Mouse (Mus musculus) MEL (cell line): ENCODE results near the gene Bub1. TPM values are rescaled to one million over a fixed set of nuclear protein-coding genes. Genes with fewer than 3 reads are reported as not detected.

Experiments used
- DNase-seq: peaks from one replicate; pipeline ENCODE4 v3.0.0; 2011; ENCODE audit warnings: low read depth, low spot score
- H3K27ac ChIP-seq: 2 replicates; pipeline ENCODE4 v1.5.1; 2012; ENCODE audit warnings: low read depth, mild to moderate bottlenecking, control low read depth, low read length, moderate library complexity; ENCODE audit not compliant: control insufficient read depth
- H3K27me3 ChIP-seq, 2 experiments: fragments of 150-350 bp in 1 of 2; sonication (generic) in 1 of 2; 2 replicates each; pipeline ENCODE4 v1.6.1; 2012; ENCODE audit warnings: low read length in 2 of 2, mild to moderate bottlenecking in 2 of 2, improper control_type of control experiment in 1 of 2, moderate library complexity in 1 of 2; ENCODE audit not compliant: insufficient read depth in 2 of 2, control insufficient read depth in 1 of 2
- H3K36me3 ChIP-seq, 2 experiments: 2 replicates each; pipeline ENCODE4 v1.6.1; 2012 to 2014; ENCODE audit warnings: low read length in 2 of 2, improper control_type of control experiment in 1 of 2, inconsistent platforms in 1 of 2, mild to moderate bottlenecking in 1 of 2; ENCODE audit not compliant: insufficient read depth in 2 of 2, control insufficient read depth in 1 of 2
- H3K4me1 ChIP-seq, 2 experiments: fragments of 150-350 bp in 1 of 2; sonication (generic) in 1 of 2; 2 replicates each; pipeline ENCODE4 v1.6.1; 2012; ENCODE audit warnings: low read length in 2 of 2, improper control_type of control experiment in 1 of 2, mild to moderate bottlenecking in 1 of 2; ENCODE audit not compliant: insufficient read depth in 2 of 2, control insufficient read depth in 1 of 2
- H3K4me3 ChIP-seq, 2 experiments: fragments of 150-350 bp in 1 of 2; sonication (generic) in 1 of 2; 2 replicates each; pipeline ENCODE4 v1.5.1; 2012; ENCODE audit warnings: low read depth in 2 of 2, low read length in 2 of 2, mild to moderate bottlenecking in 2 of 2, moderate library complexity in 2 of 2, control low read depth in 1 of 2, improper control_type of control experiment in 1 of 2; ENCODE audit not compliant: control insufficient read depth in 1 of 2, insufficient read depth in 1 of 2
- H3K79me2 ChIP-seq: 2 replicates; pipeline ENCODE4 v1.6.1; 2012; ENCODE audit warnings: mild to moderate bottlenecking, low read length, moderate library complexity; ENCODE audit not compliant: control insufficient read depth, poor library complexity, insufficient read depth
- H3K9ac ChIP-seq: 2 replicates; pipeline ENCODE4 v1.6.1; 2012; ENCODE audit warnings: low read depth, mild to moderate bottlenecking, control low read depth, low read length, moderate library complexity; ENCODE audit not compliant: control insufficient read depth, poor library complexity, severe bottlenecking
- H3K9me3 ChIP-seq: fragments of 150-350 bp; sonication (generic); replicated peaks from 2 replicates; pipeline ENCODE4 v1.6.1; 2012; ENCODE audit warnings: mild to moderate bottlenecking, low read length, improper control_type of control experiment, moderate library complexity; ENCODE audit not compliant: insufficient read depth
- GABPA ChIP-seq: IDR thresholded peaks from 2 replicates; pipeline ENCODE4 v1.6.1; 2012; ENCODE audit warnings: low read depth, mild to moderate bottlenecking, inconsistent platforms, low read length, improper control_type of control experiment, moderate library complexity
- NRF1 ChIP-seq: IDR thresholded peaks from 2 replicates; pipeline ENCODE4 v1.6.1; 2014; ENCODE audit warnings: low read depth, mild to moderate bottlenecking, inconsistent platforms, low read length, improper control_type of control experiment, moderate library complexity; ENCODE audit not compliant: poor library complexity, insufficient read depth, severe bottlenecking
- TBP ChIP-seq: IDR thresholded peaks from 2 replicates; pipeline ENCODE4 v1.8.0; 2011; ENCODE audit warnings: low read depth, low read length, improper control_type of control experiment
- polyA plus RNA-seq, 2 experiments: library from polyadenylated mRNA; stranded (reverse) in 1 of 2; unstranded in 1 of 2; fragments of >175 nt in 1 of 2; fragments of >200 nt in 1 of 2; gene quantifications; 2 replicates each; pipeline versions ENCODE4 v1.2.1 to v1.2.4; 2012; ENCODE audit warnings: low replicate concordance in 2 of 2, low read depth in 1 of 2; ENCODE audit not compliant: insufficient read length in 2 of 2, insufficient read depth in 1 of 2, missing spikeins in 1 of 2
- total RNA-seq: library from RNA; depleted of rRNA; stranded (reverse); fragments of 300-350 nt; gene quantifications from 2 replicates; pipeline ENCODE4 v1.2.3, GENCODE M21; 2012; rRNA removed

Bub1 gene
- total and polyA plus RNA-seq, 3 experiments = 34.6 to 618 (median 57.2) TPM

DNA sequence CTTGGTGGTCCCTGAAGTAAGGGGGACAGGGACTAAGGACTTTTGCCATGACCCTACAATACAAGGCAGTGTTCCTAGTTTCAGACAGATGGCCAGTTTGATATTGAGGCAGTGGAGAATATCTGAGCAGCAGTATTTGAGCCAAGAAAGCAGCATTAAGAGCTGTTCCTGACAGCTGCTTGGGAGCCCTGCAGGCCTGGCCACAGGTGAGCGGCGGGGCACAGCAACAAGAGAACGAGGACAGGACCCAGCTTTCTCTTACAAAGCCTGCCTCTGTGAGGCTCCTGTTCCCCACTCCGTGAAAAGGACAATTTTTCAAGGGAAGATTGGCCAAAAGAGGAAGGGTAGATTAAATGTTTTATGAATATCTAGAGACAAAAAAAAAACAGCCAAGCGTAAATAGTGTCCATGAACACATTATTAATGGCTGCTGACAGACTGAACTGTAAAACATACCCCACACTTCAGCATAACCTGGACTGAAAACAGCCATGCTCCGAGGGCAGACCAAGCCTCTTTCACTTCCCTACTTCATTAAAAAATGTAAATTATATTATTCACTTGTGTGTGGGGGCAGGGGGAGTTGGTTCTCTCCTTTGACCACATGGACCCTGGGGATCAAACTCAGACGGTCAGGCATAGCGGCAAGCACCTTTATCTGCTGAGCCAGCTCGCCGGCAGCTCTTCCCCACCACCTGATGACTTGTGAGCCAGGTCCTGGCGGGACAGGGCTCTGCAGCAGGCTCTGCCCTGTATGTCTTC is 79.6 kb downstream of the Bub1 start:
- H3K4me1 ChIP-seq = no peaks in the 10 kb centered on the region
- H3K27me3 ChIP-seq = no peaks in the 10 kb centered on the region
- H3K4me3 ChIP-seq = no peak overlapping the region
- H3K9ac ChIP-seq = no peak overlapping the region
- H3K27ac ChIP-seq = no peak overlapping the region
- no peaks in the 10 kb centered on the region for H3K79me2 ChIP-seq
- TF ChIP-seq TBP (no peak), NRF1 (no peak), GABPA (no peak)
- TF ChIP-seq, all 39 proteins: peak for 0
- no peaks in the 10 kb centered on the region for H3K36me3 ChIP-seq
- no peaks in the 10 kb centered on the region for H3K9me3 ChIP-seq
- no peak for DNase-seq

Other genes starting within 250 kb of the Bub1 start
- 2.7 and 4.2 TPM in 2 replicates for gene Zfp661, start 244.8 kb downstream of the Bub1 start, total RNA-seq
- 1 to 10 TPM in 1 of 2 experiments, not detected in 1; 5.9 TPM for gene Zfp661, start 244.8 kb downstream of the Bub1 start, polyA plus RNA-seq
- gene Mrps5, start 244.6 kb downstream of the Bub1 start, total RNA-seq = 124 and 133 TPM in 2 replicates
- 1,000 to 10,000 TPM in 1 of 2 experiments, 100 to 1,000 TPM in 1; 124 to 1,057 TPM for gene Mrps5, start 244.6 kb downstream of the Bub1 start, polyA plus RNA-seq
- gene Mal, start 175.2 kb downstream of the Bub1 start, total RNA-seq = not detected in 2 replicates
- not detected for gene Mal, start 175.2 kb downstream of the Bub1 start, polyA plus RNA-seq
- not detected in 2 replicates for gene Mall, start 101.9 kb downstream of the Bub1 start, total RNA-seq
- gene Mall, start 101.9 kb downstream of the Bub1 start, polyA plus RNA-seq = not detected
- gene Nphp1, start 43.0 kb downstream of the Bub1 start, total RNA-seq = 16.9 and 19.1 TPM in 2 replicates
- 10 to 100 TPM; 37.1 to 63.6 TPM for gene Nphp1, start 43.0 kb downstream of the Bub1 start, polyA plus RNA-seq
- 37.5 and 44.2 TPM in 2 replicates for gene Mtln, start 39.4 kb downstream of the Bub1 start, total RNA-seq
- gene Mtln, start 39.4 kb downstream of the Bub1 start, polyA plus RNA-seq = 10 to 100 TPM in 1 of 2 experiments, not detected in 1; 29.8 TPM
- 0.29 and 0.31 TPM in 2 replicates for gene Acoxl, start 7.0 kb upstream of the Bub1 start, total RNA-seq
- gene Acoxl, start 7.0 kb upstream of the Bub1 start, polyA plus RNA-seq = under 1 TPM in 1 of 2 experiments, not detected in 1; 0.39 TPM